ENCODE assay signal across 8 mouse cellular contexts in genomic region chr9:57157499-57157898, GRCm38 (mm10). TPM values are rescaled to one million over a fixed set of nuclear protein-coding genes. Genes with fewer than 3 reads are reported as not detected.
DNase-seq lines count a peak whose midpoint lies in the region; ATAC-seq and TF ChIP-seq lines count a peak whose summit lies in the region.

No protein-coding gene starts in this region.

- peak overlapping the region; percentile 82 for H3K9ac ChIP-seq in heart, embryonic 14.5 days (ENCODE audit: low read length)
- H3K9ac ChIP-seq in heart, postnatal 0 days (replicated peaks; ENCODE audit: low read depth, low read length): peak overlapping the region; percentile 48; the same call in 1 of the 2 replicates
- H3K9ac ChIP-seq in midbrain, embryonic 12.5 days (replicated peaks): peak overlapping the region; percentile 67

- no peak for DNase-seq in heart, postnatal 10 days
- no peak for DNase-seq in G1E (ENCODE audit: low spot score)
- no peak for DNase-seq in heart, postnatal 0 days (ENCODE audit: low spot score)
- no peak for DNase-seq in layer of hippocampus, postnatal 14 days (ENCODE audit: low spot score in 2 of 2)
- DNase-seq in gastrocnemius, postnatal 36 days: no peak
- DNase-seq in left cerebral cortex, postnatal 36 days (ENCODE audit: low spot score in 2 of 2): no peak

- H3K4me2 ChIP-seq in heart, embryonic 14.5 days (ENCODE audit: low read length): peak overlapping the region; percentile 93
- H3K4me2 ChIP-seq in heart, postnatal 0 days (ENCODE audit: low read depth, low read length): peak overlapping the region; percentile 89
- peak overlapping the region; percentile 73 for H3K4me2 ChIP-seq in midbrain, embryonic 12.5 days (replicated peaks)

- no peak for TF ChIP-seq EP300 in heart, postnatal 0 days (IDR thresholded peaks at IDR 0.05; ENCODE audit: low read depth)

- intact Hi-C loops in heart, postnatal 10 days (cut with DNase I): no loop called here
- intact Hi-C loops in gastrocnemius, postnatal 36 days (cut with DNase I): no loop called here
- intact Hi-C loops in left cerebral cortex, postnatal 36 days (cut with DNase I): no loop called here

- peak overlapping the region; percentile 73 to 80 for H3K4me3 ChIP-seq in heart, embryonic 14.5 days (ENCODE audit: control insufficient read depth in 1 of 2, insufficient read depth in 1 of 2, low read depth in 1 of 2, low read length in 2 of 2)
- H3K4me3 ChIP-seq in G1E (ENCODE audit: low read depth, low read length): peak overlapping the region; percentile 91
- peak overlapping the region; percentile 63 for H3K4me3 ChIP-seq in heart, postnatal 0 days (ENCODE audit: low read depth, low read length)
- H3K4me3 ChIP-seq in midbrain, embryonic 12.5 days: peak overlapping the region; percentile 65

- peaks cover 8% of the 10 kb centered on the region in 2 experiments; a peak in 3 of 4 replicates for H3K4me1 ChIP-seq in heart, embryonic 14.5 days (ENCODE audit: control insufficient read depth in 2 of 2, insufficient read depth in 2 of 2, low read length in 2 of 2)
- peaks cover 35% of the 10 kb centered on the region for H3K4me1 ChIP-seq in G1E (ENCODE audit: insufficient read depth, low read depth, low read length)
- peaks cover 5% of the 10 kb centered on the region; the same call in 1 of the 2 replicates for H3K4me1 ChIP-seq in heart, postnatal 0 days (ENCODE audit: control insufficient read depth, insufficient read depth)
- peaks cover 21% of the 10 kb centered on the region for H3K4me1 ChIP-seq in midbrain, embryonic 12.5 days

- WGBS in heart, embryonic 14.5 days: 25% methylated on average over 13 of the region's 13 CpGs
- WGBS in heart, postnatal 0 days: 23% methylated on average over 13 of the region's 13 CpGs
- 40% methylated on average over 13 of the region's 13 CpGs for WGBS in midbrain, embryonic 12.5 days

- H3K36me3 ChIP-seq in heart, embryonic 14.5 days (ENCODE audit: control insufficient read depth, insufficient read depth, low read length): peaks cover 11% of the 10 kb centered on the region; the same call in 1 of the 2 replicates
- peaks cover 33% of the 10 kb centered on the region for H3K36me3 ChIP-seq in G1E (replicated peaks)
- H3K36me3 ChIP-seq in heart, postnatal 0 days (replicated peaks; ENCODE audit: control insufficient read depth, insufficient read depth, low read length): peaks cover 13% of the 10 kb centered on the region
- H3K36me3 ChIP-seq in midbrain, embryonic 12.5 days: 0 out of 2 replicates have a peak, but pooled peaks cover 12% of the 10 kb centered on the region

- H3K27me3 ChIP-seq in heart, embryonic 14.5 days (ENCODE audit: control insufficient read depth, insufficient read depth, low read length): no peaks in the 10 kb centered on the region
- peaks cover 4% of the 10 kb centered on the region; the same call in 1 of the 2 replicates for H3K27me3 ChIP-seq in G1E (ENCODE audit: insufficient read depth, low read length)
- H3K27me3 ChIP-seq in heart, postnatal 0 days (ENCODE audit: control insufficient read depth, insufficient read depth, low read length): no peaks in the 10 kb centered on the region
- peaks cover 7% of the 10 kb centered on the region for H3K27me3 ChIP-seq in midbrain, embryonic 12.5 days

- no peak overlapping the region for H3K27ac ChIP-seq in heart, embryonic 14.5 days (replicated peaks in 1 of 2; ENCODE audit: control insufficient read depth in 1 of 2, insufficient read depth in 1 of 2, low read depth in 2 of 2, low read length in 2 of 2)
- peak overlapping the region; percentile 5; the same call in 1 of the 2 replicates for H3K27ac ChIP-seq in heart, postnatal 0 days (ENCODE audit: low read depth)
- no peak overlapping the region; the same call in 1 of the 2 replicates for H3K27ac ChIP-seq in midbrain, embryonic 12.5 days (replicated peaks)

- no peaks in the 10 kb centered on the region for H3K9me3 ChIP-seq in heart, embryonic 14.5 days (ENCODE audit: control insufficient read depth, low read length)
- H3K9me3 ChIP-seq in G1E (replicated peaks): no peaks in the 10 kb centered on the region
- H3K9me3 ChIP-seq in heart, postnatal 0 days (replicated peaks; ENCODE audit: control insufficient read depth, low read length): no peaks in the 10 kb centered on the region
- no peaks in the 10 kb centered on the region for H3K9me3 ChIP-seq in midbrain, embryonic 12.5 days

- TF ChIP-seq CTCF in G1E (IDR thresholded peaks at IDR 0.05; ENCODE audit: low read depth, low read length): no peak
- TF ChIP-seq CTCF in heart, postnatal 0 days (IDR thresholded peaks at IDR 0.05; ENCODE audit: low read depth): no peak

- no peak for ATAC-seq in heart, embryonic 14.5 days (ENCODE audit: insufficient number of reproducible peaks, insufficient read depth, low FRiP score, low read depth)
- ATAC-seq in G1E (ENCODE audit: extremely low read depth, insufficient number of reproducible peaks, low FRiP score, poor library complexity, severe bottlenecking): no peak
- 0 out of 2 replicates have a peak, but pooled peaks have one; percentile 4 for ATAC-seq in heart, postnatal 0 days (ENCODE audit: insufficient read depth, low read depth)
- ATAC-seq in midbrain, embryonic 12.5 days (ENCODE audit: low FRiP score, low read depth): 0 out of 2 replicates have a peak, but pooled peaks have one; percentile 7

RNA-seq across cellular contexts. Expression of gene Commd4, which starts 0.6 kb away (rescaled TPM):
- polyA plus RNA-seq in heart, embryonic 14.5 days (2014; fragmentation: Nextera tagmentation; extraction: Ambion mirVana): 67.3 and 77.7 TPM in 2 replicates
- total RNA-seq in heart, postnatal 10 days (2021): 10 to 100 TPM; 34.6 to 35.8 TPM
- 40.3 and 59.7 TPM in 2 replicates for total RNA-seq in G1E (2014; fragmentation: Nextera tagmentation)
- 130 and 175 TPM in 2 replicates for total RNA-seq in G1E (2017)
- 33.3 and 36.2 TPM in 2 replicates for polyA plus RNA-seq in G1E (2012)
- 21.1 and 45.2 TPM in 2 replicates for total RNA-seq in heart, postnatal 0 days (2014; rRNA removed; ENCODE audit: low replicate concordance)
- polyA plus RNA-seq in heart, postnatal 0 days (2015; fragmentation: Nextera tagmentation; extraction: Ambion mirVana): 69.4 and 71.8 TPM in 2 replicates
- 113 and 117 TPM in 2 replicates for polyA plus RNA-seq in midbrain, embryonic 12.5 days (2016; fragmentation: Nextera tagmentation; extraction: Ambion mirVana)
- 10 to 100 TPM; 86.6 to 87.5 TPM for total RNA-seq in layer of hippocampus, postnatal 14 days (2021)
- 10 to 100 TPM; 26.4 to 32.4 TPM for total RNA-seq in gastrocnemius, postnatal 36 days (2021)
- 10 to 100 TPM; 78.1 to 94.0 TPM for total RNA-seq in left cerebral cortex, postnatal 36 days (2021)

RNA-seq across cellular contexts. Expression of gene Neil1, which starts 9.4 kb away (rescaled TPM):
- 5.4 and 6.1 TPM in 2 replicates for polyA plus RNA-seq in heart, embryonic 14.5 days (2014; fragmentation: Nextera tagmentation; extraction: Ambion mirVana)
- total RNA-seq in heart, postnatal 10 days (2021): 1 to 10 TPM; 4.0 to 5.1 TPM
- total RNA-seq in G1E (2014; fragmentation: Nextera tagmentation) (0.58 and 3.0 TPM in 2 replicates), G1E (2017) (2.1 and 2.6 TPM in 2 replicates)
- 9.3 and 10.7 TPM in 2 replicates for polyA plus RNA-seq in G1E (2012)
- 10.3 and 13.6 TPM in 2 replicates for total RNA-seq in heart, postnatal 0 days (2014; rRNA removed; ENCODE audit: low replicate concordance)
- polyA plus RNA-seq in heart, postnatal 0 days (2015; fragmentation: Nextera tagmentation; extraction: Ambion mirVana): 5.1 and 5.9 TPM in 2 replicates
- polyA plus RNA-seq in midbrain, embryonic 12.5 days (2016; fragmentation: Nextera tagmentation; extraction: Ambion mirVana): 8.4 and 8.7 TPM in 2 replicates
- total RNA-seq in layer of hippocampus, postnatal 14 days (2021): 10 to 100 TPM in 1 of 2 experiments, 1 to 10 TPM in 1; 8.7 to 10.3 TPM
- 1 to 10 TPM; 4.9 to 6.9 TPM for total RNA-seq in gastrocnemius, postnatal 36 days (2021)
- total RNA-seq in left cerebral cortex, postnatal 36 days (2021): 1 to 10 TPM; 8.6 TPM

RNA-seq across cellular contexts. Expression of gene Man2c1, which starts 27.0 kb away (rescaled TPM):
- 33.1 and 34.3 TPM in 2 replicates for polyA plus RNA-seq in heart, embryonic 14.5 days (2014; fragmentation: Nextera tagmentation; extraction: Ambion mirVana)
- 10 to 100 TPM; 50.7 to 55.5 TPM for total RNA-seq in heart, postnatal 10 days (2021)
- total RNA-seq in G1E (2014; fragmentation: Nextera tagmentation): 66.7 and 68.5 TPM in 2 replicates
- 56.3 and 68.6 TPM in 2 replicates for total RNA-seq in G1E (2017)
- polyA plus RNA-seq in G1E (2012): 106 and 122 TPM in 2 replicates
- 106 and 138 TPM in 2 replicates for total RNA-seq in heart, postnatal 0 days (2014; rRNA removed; ENCODE audit: low replicate concordance)
- 31.8 and 35.6 TPM in 2 replicates for polyA plus RNA-seq in heart, postnatal 0 days (2015; fragmentation: Nextera tagmentation; extraction: Ambion mirVana)
- polyA plus RNA-seq in midbrain, embryonic 12.5 days (2016; fragmentation: Nextera tagmentation; extraction: Ambion mirVana): 59.9 and 67.6 TPM in 2 replicates
- 100 to 1,000 TPM; 117 to 132 TPM for total RNA-seq in layer of hippocampus, postnatal 14 days (2021)
- total RNA-seq in gastrocnemius, postnatal 36 days (2021): 10 to 100 TPM; 24.9 to 38.3 TPM
- total RNA-seq in left cerebral cortex, postnatal 36 days (2021): 100 to 1,000 TPM; 107 to 172 TPM

Comparison
In these comparisons a context has a peak if more than half of its experiments do, and no peak if none do; other contexts are left out.
1. ATAC-seq: peak in heart, postnatal 0 days (single experiment) and midbrain, embryonic 12.5 days (single experiment); none in heart, embryonic 14.5 days (single experiment) and G1E (single experiment).
2. Peak in every context shown above with its lines, with median percentiles within 50 percentile points of each other: H3K4me2 ChIP-seq, H3K4me3 ChIP-seq and H3K9ac ChIP-seq.